Mouse (Mus musculus) heart, embryonic 13.5 days (tissue): ENCODE measurements at regions not wholly inside any gene's neighbourhood (a gene's known extent, or its start where the extent isn't known, plus 50 kb on each side); places are given as distances from the start of the nearest gene placed in this dataset.

Experiments used
- ATAC-seq: fragments of 200-750 bp; cut with Nextera tagmentation; 2 replicates; pipeline ENCODE4 v1.8.0; 2017; ENCODE audit warnings: moderate TSS enrichment; ENCODE audit not compliant: insufficient number of reproducible peaks, low FRiP score, low TSS enrichment; ENCODE audit errors: extremely low read depth
- H3K27ac ChIP-seq: fragments of 300-500 bp; sonication (generic); replicated peaks from 2 replicates; pipeline ENCODE4 v1.5.1; 2015; ENCODE audit warnings: moderate library complexity, mild to moderate bottlenecking, inconsistent platforms
- H3K27me3 ChIP-seq: fragments of 300-500 bp; sonication (generic); replicated peaks from 2 replicates; pipeline ENCODE4 v1.6.1; 2015; ENCODE audit warnings: mild to moderate bottlenecking, inconsistent platforms
- H3K36me3 ChIP-seq: fragments of 300-500 bp; sonication (generic); 2 replicates; pipeline ENCODE4 v1.6.1; 2015; ENCODE audit warnings: mild to moderate bottlenecking, inconsistent platforms
- H3K4me1 ChIP-seq: fragments of 300-500 bp; sonication (generic); 2 replicates; pipeline ENCODE4 v1.6.1; 2015; ENCODE audit warnings: inconsistent platforms
- H3K4me2 ChIP-seq: fragments of 300-500 bp; sonication (generic); 2 replicates; pipeline ENCODE4 v1.6.1; 2015; ENCODE audit warnings: inconsistent platforms, mild to moderate bottlenecking, moderate library complexity
- H3K4me3 ChIP-seq: fragments of 300-500 bp; sonication (generic); 2 replicates; pipeline ENCODE4 v1.5.1; 2015; ENCODE audit warnings: moderate library complexity, mild to moderate bottlenecking, inconsistent platforms
- H3K9ac ChIP-seq: fragments of 300-500 bp; sonication (generic); 2 replicates; pipeline ENCODE4 v1.6.1; 2015; ENCODE audit warnings: inconsistent platforms, mild to moderate bottlenecking, moderate library complexity
- H3K9me3 ChIP-seq: fragments of 300-500 bp; sonication (generic); 2 replicates; pipeline ENCODE4 v1.6.1; 2016; ENCODE audit warnings: inconsistent platforms
- WGBS: fragments of 180-500 bp; shearing (Covaris S2); methylation state at CpG from one replicate; pipeline ENCODE4 v1.1.7; 2015; ENCODE audit warnings: mixed read lengths; 5-methylcytosine and 5-hydroxymethylcytosine counted together

- Histone ChIP-seq H3K4me2 (no peak overlapping the region), H3K4me1 (no peaks in the 10 kb centered on the region), H3K9me3 (0 out of 2 replicates have a peak, but pooled peaks cover 3% of the 10 kb centered on the region), H3K27ac (no peak overlapping the region), H3K36me3 (no peaks in the 10 kb centered on the region), H3K27me3 (no peaks in the 10 kb centered on the region), H3K9ac (no peak overlapping the region), H3K4me3 (no peak overlapping the region)
- ATAC-seq: no peak
- 74% methylated on average over 8 of the region's 8 CpGs for WGBS
Measured at GRCm38 (mm10) chr6:11534930-11535880, 372.1 kb downstream of the Ndufa4 start.

- no peak overlapping the region for H3K9ac ChIP-seq
- WGBS: 75% methylated on average over 2 of the region's 2 CpGs
- H3K36me3 ChIP-seq: no peaks in the 10 kb centered on the region
- no peaks in the 10 kb centered on the region; the same call in 1 of the 2 replicates for H3K9me3 ChIP-seq
- no peak overlapping the region for H3K27ac ChIP-seq
- H3K4me3 ChIP-seq: no peak overlapping the region
- H3K27me3 ChIP-seq: no peaks in the 10 kb centered on the region
- no peak overlapping the region for H3K4me2 ChIP-seq
- no peaks in the 10 kb centered on the region for H3K4me1 ChIP-seq
- no peak for ATAC-seq
Measured at GRCm38 (mm10) chr6:11503136-11503535, 404.2 kb downstream of the Ndufa4 start.

GRCm38 (mm10) chr6:11494427-11494826, 412.9 kb downstream of the Ndufa4 start:
- Histone ChIP-seq H3K9me3 (no peaks in the 10 kb centered on the region), H3K4me2 (no peak overlapping the region), H3K36me3 (no peaks in the 10 kb centered on the region), H3K4me1 (no peaks in the 10 kb centered on the region), H3K27ac (no peak overlapping the region), H3K4me3 (no peak overlapping the region), H3K9ac (no peak overlapping the region), H3K27me3 (no peaks in the 10 kb centered on the region)
- no peak for ATAC-seq
- 70% methylated on average over 2 of the region's 2 CpGs for WGBS

- Histone ChIP-seq H3K27ac (no peak overlapping the region), H3K9me3 (no peaks in the 10 kb centered on the region), H3K4me2 (no peak overlapping the region), H3K9ac (no peak overlapping the region), H3K4me3 (no peak overlapping the region), H3K4me1 (no peaks in the 10 kb centered on the region), H3K27me3 (no peaks in the 10 kb centered on the region), H3K36me3 (no peaks in the 10 kb centered on the region)
- ATAC-seq: no peak
- WGBS: 51% methylated on average over 2 of the region's 2 CpGs
Measured at GRCm38 (mm10) chr6:11476950-11477349, 430.3 kb downstream of the Ndufa4 start.
